Comparison of ENCODE assay signal across 26 mouse cellular contexts in genomic region chr9:47414350-47414988, GRCm38 (mm10).
DNase-seq lines count a peak whose midpoint lies in the region; ATAC-seq and TF ChIP-seq lines count a peak whose summit lies in the region.
"Had no signal": no experiment of that assay in that cellular context is flagged by ENCODE, and none has a peak within 500 bp of the region (broad histone marks: within the 10 kb centered on the region; RNA-seq: fewer than 3 reads in every experiment).

No protein-coding gene starts in this region.

- H3K4me3 ChIP-seq in heart, embryonic 16.5 days (ENCODE audit: low read length), result no peak overlapping the region
- H3K4me3 ChIP-seq in heart, embryonic 10.5 days, result no peak overlapping the region
- H3K4me3 ChIP-seq in lung, adult 2 months (replicated peaks; ENCODE audit: extremely low read depth, low read depth, low read length), result no peak overlapping the region
- H3K4me3 ChIP-seq: forebrain, embryonic 13.5 days; heart, adult 2 months; intestine, embryonic 15.5 days; layer of hippocampus, adult 2 months; limb, embryonic 10.5 days; limb, embryonic 15.5 days; liver, embryonic 13.5 days had no signal

- H3K27ac ChIP-seq in heart, embryonic 16.5 days (ENCODE audit: low read length), result no peak overlapping the region
- H3K27ac ChIP-seq in heart, embryonic 10.5 days, result no peak overlapping the region
- H3K27ac ChIP-seq: forebrain, embryonic 13.5 days; heart, adult 2 months; hindbrain, postnatal 0 days; intestine, embryonic 15.5 days; layer of hippocampus, adult 2 months; limb, embryonic 10.5 days; limb, embryonic 15.5 days; liver, embryonic 13.5 days; macrophage had no signal

- WGBS in heart, embryonic 16.5 days, result 36% methylated on average over 8 of the region's 8 CpGs
- 62% methylated on average over 8 of the region's 8 CpGs for WGBS in heart, embryonic 10.5 days
- WGBS in lung, adult 2 months, result 64% methylated on average over 8 of the region's 8 CpGs

- peaks cover 94% of the 10 kb centered on the region for H3K27me3 ChIP-seq in heart, embryonic 16.5 days (ENCODE audit: control insufficient read depth, insufficient read depth, low read length)
- peaks cover 95% of the 10 kb centered on the region for H3K27me3 ChIP-seq in heart, embryonic 10.5 days (ENCODE audit: insufficient read depth, poor library complexity, severe bottlenecking)
- H3K27me3 ChIP-seq: liver, embryonic 13.5 days had no signal

- intact Hi-C loops in gastrocnemius, postnatal 36 days (cut with DNase I), result no loop called here

- DNase-seq in heart, embryonic 10.5 days (ENCODE audit: low spot score), result no peak
- peak; percentile 78 to 83 for DNase-seq in lung, adult 18-20 months
- peak; percentile 58 for DNase-seq in lung, adult 2 months
- DNase-seq in lung, postnatal 10 days, result peak; percentile 58
- no peak for DNase-seq in urinary bladder, postnatal 10 days (ENCODE audit: low spot score)
- no peak for DNase-seq in gastrocnemius, postnatal 36 days
- DNase-seq in left cerebral cortex, adult 9 months (ENCODE audit: low spot score in 2 of 2), result no peak
- DNase-seq: adrenal gland, adult 2 months; adrenal gland, postnatal 36 days; B cell, adult 2 months; cerebellum, adult 2 months; cerebellum, postnatal 25 days; gastrocnemius, postnatal 10 days; heart, adult 2 months; kidney, adult 2 months; kidney, postnatal 36 days; liver, embryonic 13.5 days; midbrain, embryonic 14.5 days had no signal

- peaks cover 4% of the 10 kb centered on the region; the same call in 1 of the 2 replicates for H3K4me1 ChIP-seq in heart, embryonic 16.5 days (ENCODE audit: control insufficient read depth, insufficient read depth, low read length)
- peaks cover 4% of the 10 kb centered on the region; the same call in 1 of the 2 replicates for H3K4me1 ChIP-seq in heart, embryonic 10.5 days
- peaks cover 2% of the 10 kb centered on the region; the same call in 1 of the 2 replicates for H3K4me1 ChIP-seq in lung, adult 2 months (ENCODE audit: control insufficient read depth, insufficient read depth, low read length)
- H3K4me1 ChIP-seq: intestine, embryonic 15.5 days; limb, embryonic 15.5 days; liver, embryonic 13.5 days had no signal

- H3K9me3 ChIP-seq in heart, embryonic 16.5 days (replicated peaks; ENCODE audit: control insufficient read depth, low read length), result no peaks in the 10 kb centered on the region
- no peaks in the 10 kb centered on the region for H3K9me3 ChIP-seq in heart, embryonic 10.5 days
- H3K9me3 ChIP-seq: forebrain, embryonic 13.5 days; intestine, embryonic 15.5 days; limb, embryonic 10.5 days; limb, embryonic 15.5 days; liver, embryonic 13.5 days had no signal

- TF ChIP-seq POLR2A in lung, adult 2 months (IDR thresholded peaks at IDR 0.05; ENCODE audit: borderline replicate concordance, extremely low read depth, low read depth, low read length), result no peak

- no peaks in the 10 kb centered on the region for H3K36me3 ChIP-seq in heart, embryonic 16.5 days (ENCODE audit: control insufficient read depth, insufficient read depth)
- H3K36me3 ChIP-seq in heart, embryonic 10.5 days, result no peaks in the 10 kb centered on the region
- H3K36me3 ChIP-seq: intestine, embryonic 15.5 days; limb, embryonic 10.5 days; limb, embryonic 15.5 days; liver, embryonic 13.5 days had no signal

- ATAC-seq in heart, embryonic 16.5 days (replicated peaks; ENCODE audit: extremely low read depth, insufficient read depth, low FRiP score), result peak; percentile 80
- ATAC-seq: forebrain, embryonic 13.5 days; hindbrain, postnatal 0 days; intestine, embryonic 15.5 days had no signal

- H3K4me2 ChIP-seq in heart, embryonic 16.5 days (ENCODE audit: low read depth, low read length), result no peak overlapping the region
- H3K4me2 ChIP-seq: forebrain, embryonic 13.5 days; intestine, embryonic 15.5 days; limb, embryonic 15.5 days; liver, embryonic 13.5 days had no signal

- no peak for TF ChIP-seq CTCF in lung, adult 2 months (IDR thresholded peaks at IDR 0.05; ENCODE audit: insufficient read depth, low read length)

- no peak overlapping the region for H3K9ac ChIP-seq in heart, embryonic 16.5 days (ENCODE audit: low read length)
- H3K9ac ChIP-seq: forebrain, embryonic 13.5 days; intestine, embryonic 15.5 days; limb, embryonic 15.5 days; liver, embryonic 13.5 days had no signal

Comparison
In these comparisons a context has a peak if more than half of its experiments do, and no peak if none do; other contexts are left out.
1. DNase-seq: peak in lung, adult 18-20 months (2 of 2), lung, adult 2 months (single experiment) and lung, postnatal 10 days (single experiment); none in heart, embryonic 10.5 days (single experiment), urinary bladder, postnatal 10 days (single experiment), gastrocnemius, postnatal 36 days (0 of 2) and left cerebral cortex, adult 9 months (0 of 2).